Mouse (Mus musculus): ENCODE measurements at regions not wholly inside any gene's neighbourhood (a gene's known extent, or its start where the extent isn't known, plus 50 kb on each side); places are given as distances from the start of the nearest gene placed in this dataset.
A peak's percentile ranks its signal among the peaks of the same experiment; 100 is the strongest.

DNA sequence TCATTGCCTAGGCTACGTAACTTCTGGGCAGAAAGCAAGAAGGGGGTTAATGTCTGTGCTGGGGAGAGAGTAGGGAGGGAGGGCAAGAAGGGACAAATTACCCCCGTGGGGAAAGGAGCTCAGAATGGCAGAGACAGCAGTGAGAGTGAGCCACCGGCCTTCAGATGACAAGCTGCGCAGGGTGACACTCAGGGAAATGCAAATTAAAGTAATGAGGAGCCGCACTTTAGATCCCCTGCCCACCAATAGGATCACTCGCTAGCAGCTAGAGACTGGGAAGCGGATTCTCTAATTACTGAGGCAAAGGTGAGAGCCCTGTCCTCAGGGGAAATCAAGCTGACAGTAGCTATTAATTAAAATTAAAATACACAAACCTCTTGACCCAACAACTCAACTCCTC is 202.5 kb downstream of the Arhgef10l start:
- DNase-seq, result no peak

DNA sequence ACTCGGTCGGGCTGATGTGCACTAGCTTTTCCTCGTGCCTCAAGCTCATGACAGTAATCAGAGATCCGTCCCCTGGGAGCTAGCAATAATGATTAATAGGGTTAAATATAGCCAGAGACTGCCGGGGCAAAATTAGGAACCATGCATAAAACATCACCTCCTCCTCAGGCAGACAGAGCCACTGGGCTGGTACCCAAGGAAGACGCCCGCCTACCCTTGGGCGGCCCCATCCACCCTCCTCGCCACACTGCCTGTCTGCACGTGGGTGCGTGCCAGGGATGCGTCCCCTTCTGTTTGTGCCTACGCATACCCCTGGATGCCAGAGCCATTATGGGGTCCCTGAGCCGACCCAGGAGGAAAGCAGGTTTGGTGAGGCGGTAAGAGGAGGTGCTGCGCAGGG is 204.5 kb downstream of the Arhgef10l start:
- DNase-seq, result peak in 1 of 2 experiments; percentile 37

GRCm38 (mm10) chr4:140449062-140449461 is 202.5 kb upstream of the Igsf21 start:
- DNase-seq, result no peak

DNA sequence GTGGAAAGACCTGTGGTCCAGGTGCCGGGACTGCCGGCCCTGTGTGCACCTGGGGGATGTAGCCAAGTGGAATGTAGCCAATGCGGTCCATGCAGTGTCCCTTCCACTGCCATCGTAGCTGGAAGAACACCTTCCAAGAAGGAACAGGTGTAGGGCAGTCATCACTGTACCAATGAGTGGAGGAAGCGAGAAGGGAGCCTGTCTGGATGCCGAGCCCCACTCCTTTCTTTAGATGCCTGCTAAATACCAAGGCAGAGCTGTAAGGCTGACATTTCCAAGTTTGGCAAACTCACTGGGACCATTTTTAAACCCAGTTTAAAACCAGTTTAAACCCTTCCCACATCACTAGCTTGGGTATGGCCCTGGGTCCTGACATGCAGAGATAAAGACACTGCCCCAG is 199.9 kb upstream of the Igsf21 start:
- DNase-seq, result no peak

- DNase-seq, result no peak
Observed at GRCm38 (mm10) chr4:140445931-140446330, 199.3 kb upstream of the Igsf21 start.

DNA sequence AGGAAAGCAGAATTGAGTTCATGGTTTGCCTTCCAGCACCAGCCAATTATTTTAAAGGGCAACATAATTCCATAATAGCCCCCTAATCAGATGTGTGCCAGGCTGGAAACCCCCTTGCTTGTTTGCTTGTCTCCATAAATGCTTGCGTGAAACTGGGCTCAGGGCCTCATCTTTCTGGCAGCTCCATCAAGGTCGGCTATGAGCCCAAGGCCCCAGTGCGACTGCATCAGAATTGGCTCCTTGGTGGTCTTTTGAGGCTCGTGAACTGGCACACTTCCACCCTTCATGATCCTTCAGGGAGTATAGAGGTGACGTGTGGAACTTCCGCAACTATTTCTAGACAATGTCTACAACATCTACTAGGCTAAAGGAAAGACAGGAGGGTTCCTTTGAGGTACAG is 196.6 kb upstream of the Igsf21 start:
- peak; percentile 50 for DNase-seq

- DNase-seq, result peak; percentile 68 to 79
Observed at GRCm38 (mm10) chr4:140441805-140442204, 195.2 kb upstream of the Igsf21 start.

DNA sequence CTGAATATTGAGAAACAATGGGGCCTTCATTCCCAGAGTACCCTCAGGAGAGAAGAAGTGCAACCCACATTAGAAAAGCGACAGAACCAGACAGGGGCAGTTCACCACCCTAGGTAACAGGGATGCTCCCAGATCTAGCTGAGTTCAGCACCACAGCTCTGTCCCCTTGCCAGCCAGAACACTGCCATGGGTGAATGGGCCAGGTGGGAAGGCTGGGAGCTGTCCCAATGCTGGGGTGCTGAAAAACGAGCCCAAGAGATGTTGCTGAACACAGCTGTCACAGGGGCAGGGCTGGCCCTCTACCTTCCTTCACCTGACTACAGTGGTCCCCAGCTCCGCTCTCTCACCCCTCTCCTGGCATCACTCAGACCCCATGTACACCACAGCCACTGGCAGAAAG is 193.3 kb upstream of the Igsf21 start:
- DNase-seq, result no peak

DNA sequence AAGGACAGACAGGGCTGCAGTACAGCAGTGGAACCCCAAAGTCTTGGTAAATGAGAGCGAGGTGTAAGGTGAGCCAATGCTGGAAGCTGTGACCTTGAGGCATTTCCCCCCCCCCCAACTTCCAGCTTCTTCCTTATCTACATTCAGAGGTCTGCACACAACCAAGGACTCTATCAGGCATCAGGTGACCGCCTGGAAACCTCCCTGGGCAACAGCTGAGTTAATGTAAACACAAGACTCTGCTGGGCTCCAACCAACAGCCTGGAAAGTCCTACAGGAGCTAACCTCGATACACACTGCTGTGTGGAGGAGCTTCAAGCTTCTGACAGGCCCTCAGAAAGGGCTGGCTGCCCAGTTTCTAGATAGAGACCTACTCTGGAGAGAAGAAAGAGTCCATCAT is 189.4 kb upstream of the Igsf21 start:
- DNase-seq, result no peak

DNA sequence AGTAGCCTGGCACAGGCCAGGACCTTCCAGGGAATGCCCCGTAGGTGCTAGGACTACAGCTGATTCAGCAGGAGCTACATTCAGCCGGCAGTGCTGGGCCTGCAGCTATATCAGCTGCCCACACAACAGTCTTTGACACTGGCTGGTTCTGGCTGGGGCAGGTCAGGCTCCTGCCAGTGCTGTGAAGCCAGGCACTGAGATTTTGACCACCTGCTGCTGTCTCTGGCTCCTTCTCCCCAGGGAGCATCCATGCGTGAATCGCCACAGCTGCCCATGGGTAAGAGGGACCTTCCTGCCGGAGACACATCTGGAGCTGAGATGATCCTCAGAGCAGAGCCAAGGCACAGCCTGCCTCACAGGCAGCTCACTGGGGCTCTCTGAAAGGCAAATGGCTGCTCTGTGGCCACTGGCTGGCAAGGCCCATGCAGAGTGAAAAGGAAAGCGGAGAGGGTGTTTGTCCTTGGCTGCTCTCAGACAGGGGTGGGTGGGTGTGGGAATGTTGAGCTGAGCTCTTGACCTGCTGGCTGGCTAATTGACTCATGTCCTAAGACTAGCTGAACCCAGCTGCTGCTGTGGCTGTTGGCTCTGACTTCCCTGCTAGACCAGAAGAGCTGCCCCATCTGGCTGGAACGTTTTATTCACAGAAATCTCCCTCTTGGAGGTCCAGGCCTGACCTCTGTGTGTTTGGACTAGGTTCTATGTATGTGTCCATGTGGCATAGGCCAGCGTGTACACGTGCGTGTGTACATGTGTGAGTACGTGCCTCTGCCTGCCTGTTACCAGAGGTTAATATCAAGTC is 187.4 kb upstream of the Igsf21 start:
- DNase-seq, result no peak

DNA sequence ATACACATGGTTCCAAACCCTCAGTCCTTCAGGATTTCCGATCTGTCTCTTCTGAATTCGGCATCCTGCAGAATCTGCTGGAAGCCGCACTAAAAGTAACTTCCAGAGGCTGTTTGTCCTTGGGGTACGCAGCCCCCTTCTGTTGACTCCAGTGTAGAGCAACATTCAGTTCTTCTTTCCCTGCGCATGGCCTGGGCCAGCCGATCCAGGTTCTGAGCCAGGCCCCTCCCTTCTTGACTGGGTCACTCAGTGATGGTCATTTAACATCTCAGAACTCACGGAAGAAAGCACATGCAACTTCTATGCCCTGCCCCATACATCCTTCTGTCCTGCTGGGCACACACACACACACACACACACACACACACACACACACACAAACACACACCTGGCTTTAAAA is 185.5 kb upstream of the Igsf21 start:
- no peak for DNase-seq

- DNase-seq, result peak in 1 of 2 experiments; percentile 60
Observed at GRCm38 (mm10) chr4:140427039-140427438, 180.5 kb upstream of the Igsf21 start.

GRCm38 (mm10) chr4:140423791-140424190 is 177.2 kb upstream of the Igsf21 start:
- no peak for DNase-seq

DNA sequence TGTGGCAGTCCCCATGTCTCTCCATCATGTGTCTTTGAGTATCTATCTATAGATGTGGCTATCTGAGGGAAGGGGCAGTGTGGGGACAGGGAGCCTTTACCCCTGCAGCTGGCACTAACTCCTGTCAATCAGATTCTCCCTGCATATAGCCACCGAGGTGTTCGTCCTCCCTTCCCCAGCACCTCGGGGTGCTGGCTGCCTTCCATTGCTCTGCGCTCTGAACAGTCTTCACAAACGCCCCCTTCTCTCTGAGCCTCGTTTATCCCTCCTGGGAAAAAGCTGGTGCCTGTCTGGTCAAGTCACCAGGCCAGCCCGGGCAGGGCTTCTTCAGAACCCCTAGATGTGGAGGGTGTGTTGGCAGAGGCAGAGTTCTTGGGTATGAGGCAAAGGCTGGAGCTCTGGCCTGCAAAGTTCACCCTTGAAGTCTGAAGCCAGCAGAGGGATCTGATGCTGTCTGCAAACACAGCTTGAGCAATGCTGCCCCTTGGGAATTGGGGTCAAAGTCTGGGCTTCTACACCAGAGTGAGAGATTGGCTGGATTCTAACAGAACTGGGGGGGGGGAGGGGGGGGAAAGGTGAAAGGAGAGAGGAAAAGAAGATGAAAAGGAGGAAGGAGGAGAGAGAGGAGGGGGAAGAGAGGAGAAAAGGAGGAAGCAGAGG is 175.5 kb upstream of the Igsf21 start:
- peak in 1 of 2 experiments; percentile 33 for DNase-seq

DNA sequence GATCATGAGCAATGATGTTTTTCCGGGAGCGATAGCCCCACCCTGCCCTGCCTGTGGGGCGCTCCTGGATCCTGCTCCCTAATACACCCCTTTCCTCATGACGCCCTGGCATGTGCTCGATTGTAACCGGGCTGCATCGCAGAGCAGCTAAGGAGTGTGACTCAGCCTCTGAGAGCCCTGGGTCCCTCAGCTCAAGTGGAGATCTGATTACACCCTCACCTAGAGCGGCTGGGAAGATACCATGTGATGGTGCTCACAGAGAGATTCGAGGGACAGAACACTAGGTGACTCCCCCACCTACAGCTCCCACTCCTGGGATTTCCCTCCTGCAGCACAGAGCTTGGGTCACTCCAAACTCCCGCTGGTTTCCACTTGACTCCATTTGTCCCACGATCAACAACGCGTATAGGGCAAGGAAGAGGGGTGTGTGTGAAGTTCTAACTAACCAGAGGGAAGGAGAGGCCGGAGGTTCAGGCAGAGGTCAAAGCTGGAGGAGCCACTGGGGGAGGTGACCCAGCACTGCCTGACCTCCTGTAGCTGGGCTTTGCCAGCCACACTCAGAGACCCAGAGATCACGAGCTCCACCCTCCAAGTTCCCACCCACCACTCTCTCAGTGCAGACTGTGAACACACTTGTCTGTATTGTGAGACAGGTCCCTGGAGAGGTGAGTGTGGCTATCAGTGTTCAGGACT is 173.3 kb upstream of the Igsf21 start:
- no peak for DNase-seq

- DNase-seq, result peak; percentile 46 to 53
Observed at GRCm38 (mm10) chr4:140412312-140412930, 165.8 kb upstream of the Igsf21 start.

DNA sequence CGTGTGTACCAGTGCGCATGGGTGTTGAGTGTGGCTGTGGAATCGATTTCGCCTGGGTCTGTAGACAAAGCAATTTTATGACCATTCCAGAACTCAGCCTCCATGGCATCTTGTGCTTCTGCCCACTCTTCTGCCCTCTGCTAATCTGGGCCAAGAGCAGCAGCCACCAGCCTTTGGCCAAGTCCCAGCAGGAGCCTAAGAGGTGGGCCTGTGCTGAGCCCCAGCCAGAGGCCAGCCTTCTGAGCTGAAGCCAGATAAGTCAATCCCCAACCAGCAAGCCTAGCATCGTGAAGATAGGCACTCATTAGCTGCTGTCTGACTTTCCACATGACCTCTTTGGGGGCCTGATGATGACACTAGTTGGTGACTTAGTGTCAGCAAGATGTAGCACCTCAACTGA is 161.9 kb upstream of the Igsf21 start:
- DNase-seq, result peak; percentile 73 to 74

DNA sequence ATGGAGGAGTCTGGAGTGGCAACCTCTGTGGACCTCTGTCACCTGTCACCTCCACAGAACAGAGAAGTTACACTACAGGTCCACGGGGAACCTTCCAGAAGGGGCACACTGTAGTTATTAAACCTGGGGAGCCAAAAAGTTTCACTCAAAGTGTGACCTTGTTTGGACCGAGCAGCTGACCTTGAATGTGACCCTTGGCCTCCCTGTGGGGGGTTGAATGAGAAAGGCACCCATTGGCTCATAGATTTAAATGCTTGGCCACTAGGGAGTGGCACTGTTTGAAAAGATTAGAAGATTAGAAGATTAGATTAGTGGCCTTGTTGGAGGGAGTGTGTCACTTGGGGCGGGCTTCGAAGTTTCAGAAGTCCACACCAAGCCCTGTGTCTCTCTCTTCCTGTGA is 160.3 kb upstream of the Igsf21 start:
- no peak for DNase-seq

DNA sequence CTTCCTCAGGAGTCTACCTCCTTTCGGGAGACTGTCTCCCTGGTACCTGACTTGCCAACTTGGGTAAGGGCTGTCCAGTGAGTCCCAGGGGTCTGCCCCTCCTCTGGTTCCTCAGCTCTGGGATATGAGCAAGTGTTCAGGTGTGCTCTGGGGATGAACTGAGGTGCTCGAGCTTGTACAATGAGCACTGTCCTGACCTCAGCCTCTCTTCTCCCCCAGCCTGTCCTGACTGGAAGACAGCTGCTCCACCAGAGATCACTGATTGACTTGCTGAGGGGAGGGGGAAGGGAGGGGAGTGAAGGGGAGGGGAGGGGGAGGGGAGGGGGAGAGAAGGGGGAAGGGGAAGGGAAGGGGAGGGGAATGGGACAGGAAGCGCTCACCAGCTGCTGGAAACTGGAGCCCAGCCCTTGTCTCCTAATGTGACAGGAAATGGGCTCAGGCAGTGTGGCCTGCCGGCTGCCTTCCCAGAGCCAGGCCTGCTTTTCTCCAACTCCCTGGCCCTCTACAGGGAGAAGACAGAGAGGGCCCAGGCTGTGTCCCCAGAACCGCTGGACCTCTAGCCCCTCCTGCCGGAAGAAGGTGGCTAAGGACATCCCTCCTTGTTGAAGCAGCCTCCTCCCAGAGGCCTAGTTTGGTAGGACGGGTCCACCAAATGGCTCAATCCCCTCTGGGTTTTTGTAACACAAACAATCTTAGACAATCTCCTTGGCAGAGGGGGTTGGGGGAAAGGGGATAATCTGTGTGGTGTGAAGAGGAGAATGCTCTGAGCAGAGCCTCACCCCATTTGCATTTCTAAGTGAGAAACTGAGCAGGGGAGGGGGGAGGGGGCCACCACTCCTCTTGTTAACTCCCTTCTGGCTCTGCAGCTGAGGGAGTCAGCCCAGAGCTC is 159.7 kb upstream of the Igsf21 start:
- peak; percentile 46 to 71 for DNase-seq

DNA sequence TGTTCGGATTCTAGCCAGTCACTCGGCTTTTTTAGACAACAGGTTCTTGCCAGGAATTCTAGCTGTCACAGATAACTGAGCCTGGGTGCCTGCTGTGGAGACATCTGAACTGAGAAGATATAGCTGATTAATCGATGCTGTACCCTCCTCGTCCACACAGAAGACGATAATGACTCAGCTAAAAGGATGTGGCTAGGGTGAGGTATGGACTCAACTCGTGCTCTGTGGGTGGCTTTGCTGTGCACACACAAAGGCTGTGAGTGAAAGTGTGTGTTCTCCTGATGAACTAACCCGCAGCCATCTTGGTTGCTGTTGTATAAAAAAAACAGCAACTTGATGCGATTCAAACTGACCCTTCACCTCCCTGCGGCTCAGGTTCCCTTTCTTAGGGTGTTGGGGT is 158.8 kb upstream of the Igsf21 start:
- no peak for DNase-seq

DNA sequence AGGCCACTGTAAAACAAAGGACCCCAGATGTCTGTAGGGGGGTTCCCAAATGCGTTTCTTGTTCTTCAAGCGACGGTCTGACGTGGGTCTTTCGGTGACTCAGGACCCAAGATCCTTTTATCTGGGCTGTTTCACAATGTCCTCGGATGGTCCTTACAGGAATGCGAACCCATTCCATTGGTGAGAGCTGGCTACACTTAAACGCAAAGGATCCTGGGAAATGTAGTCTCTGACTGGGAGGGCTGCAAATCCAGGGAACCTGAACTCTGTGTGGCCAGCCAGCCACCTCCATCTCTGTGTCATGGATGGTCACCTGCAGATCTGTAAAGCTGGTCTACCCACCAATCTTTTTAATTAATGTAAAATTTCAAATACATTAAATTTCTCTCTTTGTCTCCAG is 156.5 kb upstream of the Igsf21 start:
- DNase-seq, result no peak

DNA sequence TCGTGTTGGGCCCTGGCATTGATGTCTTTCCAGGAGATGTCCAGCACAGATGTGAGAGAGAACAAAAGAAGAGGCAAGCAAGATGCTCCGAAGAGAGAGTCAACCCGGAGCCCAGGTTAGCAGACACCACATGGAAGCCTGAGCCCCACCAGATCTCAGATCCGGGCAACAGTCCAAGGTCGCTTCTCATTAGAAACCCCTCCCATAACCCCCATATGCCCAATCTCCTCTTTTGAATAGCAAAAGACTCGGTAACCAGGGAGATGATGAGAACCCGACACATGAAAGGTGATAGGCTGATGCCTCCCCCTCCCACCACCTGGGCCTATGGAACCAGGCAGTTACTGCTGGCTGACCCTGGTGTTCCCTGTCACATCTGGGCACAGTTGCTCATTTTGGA is 155.7 kb upstream of the Igsf21 start:
- peak in 1 of 2 experiments; percentile 60 for DNase-seq

Data from cerebellum, postnatal 14 days (tissue).